Mouse (Mus musculus) gastrocnemius, postnatal 4 days (tissue): Measurements from ENCODE around the gene Rps6ka5. TPM values are rescaled to one million over a fixed set of nuclear protein-coding genes. Genes with fewer than 3 reads are reported as not detected.

ENCODE experiments used
- DNase-seq, 2 experiments: peaks; one replicate each; pipeline ENCODE4 v3.0.0; 2021 to 2022; ENCODE audit warnings: low spot score in 2 of 2, mixed read lengths in 2 of 2
- total RNA-seq, 2 experiments: library from RNA; stranded (reverse); gene quantifications; 2 replicates each; pipeline ENCODE4 v1.2.3; 2021

Gene Rps6ka5
- total RNA-seq, 2 experiments from 2014 or later = 11.0 to 14.1 TPM

DNA sequence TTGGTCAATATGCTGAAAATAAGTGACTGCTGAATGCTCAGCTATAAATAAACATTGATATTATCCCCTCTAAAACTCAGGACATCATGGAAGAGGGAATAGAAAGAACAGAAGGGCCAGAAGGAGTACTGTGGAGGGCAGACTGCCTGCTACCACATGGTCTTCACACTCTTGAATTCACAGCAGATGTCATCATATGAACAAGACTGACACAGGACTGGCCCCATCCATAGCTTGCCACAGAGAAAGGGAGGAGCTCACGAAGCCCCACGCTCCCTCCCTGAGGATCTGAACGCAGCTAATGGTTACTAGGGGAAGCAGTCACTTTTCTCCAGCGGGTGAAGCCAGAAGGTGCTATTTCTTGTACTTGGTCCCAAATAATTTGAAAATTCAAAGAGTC, 61.5 kb downstream of the Rps6ka5 start:
- no peak for DNase-seq

DNA sequence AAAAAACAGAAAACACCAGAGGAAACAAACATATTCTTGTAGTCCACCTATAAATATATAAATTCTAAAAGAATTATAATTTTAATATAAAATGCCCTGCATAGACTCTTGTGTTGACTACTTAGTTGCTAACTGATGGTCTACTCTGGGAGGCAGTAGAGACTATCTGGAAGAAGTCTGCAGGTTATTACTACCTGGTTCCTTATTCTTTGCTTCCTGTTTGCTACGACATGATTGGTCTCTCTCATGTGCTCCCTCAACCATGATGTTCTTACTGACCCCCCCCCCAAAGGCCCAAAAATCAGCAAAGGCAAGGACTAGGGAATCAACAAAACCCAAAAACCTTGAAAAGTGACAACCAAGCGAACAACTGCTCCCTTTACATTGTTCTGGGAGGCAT, 66.7 kb downstream of the Rps6ka5 start:
- DNase-seq = no peak

DNA sequence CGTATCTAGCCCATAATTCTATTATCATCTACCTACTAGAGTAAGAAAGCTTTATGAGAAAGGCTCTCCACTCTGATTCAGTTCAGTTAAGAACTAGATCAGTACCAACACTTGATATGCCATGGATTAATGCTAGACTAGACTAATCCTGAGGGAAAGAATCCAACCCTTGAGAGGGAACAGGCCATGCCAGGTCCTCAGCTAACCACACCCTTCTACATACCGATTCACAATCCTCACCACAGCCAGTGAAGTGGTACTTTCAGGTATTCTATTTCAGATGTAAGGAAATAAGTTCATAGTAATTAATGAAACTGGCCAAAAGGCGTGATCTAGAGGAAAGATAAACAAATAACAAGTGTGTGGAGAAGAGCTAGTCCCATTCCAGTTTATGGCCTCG, 70.8 kb downstream of the Rps6ka5 start:
- no peak for DNase-seq

DNA sequence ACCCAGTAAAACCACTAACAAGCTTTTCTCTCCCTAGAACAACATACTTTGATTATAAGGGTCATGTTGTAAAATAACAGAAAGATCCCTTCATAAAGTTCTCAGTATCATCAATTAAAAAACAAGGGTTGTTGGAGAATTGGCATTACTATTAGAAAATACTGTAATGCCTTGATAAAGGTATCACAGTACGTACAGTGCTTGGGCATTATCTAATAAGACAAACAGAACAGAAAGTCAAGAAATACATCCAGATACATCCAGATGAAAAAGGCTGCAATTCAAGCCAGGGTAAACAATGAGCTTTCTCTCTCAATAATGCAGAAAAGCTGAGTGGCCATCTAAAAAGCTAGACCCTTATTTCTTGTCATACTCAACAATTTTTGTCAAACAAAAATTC, 84.8 kb downstream of the Rps6ka5 start:
- DNase-seq = no peak

DNA sequence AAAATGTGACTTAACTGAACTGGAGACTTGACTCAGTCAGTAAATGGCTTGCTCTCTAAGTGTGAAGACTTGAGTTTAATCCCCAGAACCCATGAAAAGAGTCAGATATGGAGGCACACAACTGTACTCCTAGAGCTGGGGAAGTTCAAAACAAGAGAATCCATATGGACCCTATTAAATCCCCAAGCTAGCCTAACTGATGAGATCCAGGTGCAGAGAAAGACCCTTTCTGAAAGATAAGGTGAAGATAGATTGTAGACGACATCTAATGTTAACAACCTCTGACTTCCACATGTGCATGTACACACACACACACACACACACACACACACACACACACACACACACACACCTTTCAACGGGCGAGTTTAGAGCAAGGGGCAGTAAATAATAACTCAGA, 86.1 kb downstream of the Rps6ka5 start:
- DNase-seq = no peak

DNA sequence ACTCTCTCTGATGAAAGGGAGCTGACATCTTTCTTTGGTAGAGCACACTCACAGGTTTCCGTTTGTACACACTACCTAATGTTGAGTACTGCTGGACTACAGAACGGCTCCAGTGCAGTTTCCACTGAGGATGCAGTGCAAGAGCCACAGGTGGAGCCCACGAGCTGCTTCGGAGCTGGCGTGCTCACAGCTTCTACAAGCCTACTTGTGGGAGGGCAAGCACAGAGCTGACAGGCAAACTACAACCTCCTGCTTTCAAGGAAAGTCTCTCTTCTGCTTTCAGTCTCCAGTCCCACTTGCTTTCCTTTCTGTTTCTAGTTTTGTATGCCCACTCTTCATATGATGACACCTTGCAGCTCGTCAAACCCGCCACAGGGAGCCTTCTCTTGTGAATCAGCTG, 87.1 kb downstream of the Rps6ka5 start:
- DNase-seq = no peak

DNA sequence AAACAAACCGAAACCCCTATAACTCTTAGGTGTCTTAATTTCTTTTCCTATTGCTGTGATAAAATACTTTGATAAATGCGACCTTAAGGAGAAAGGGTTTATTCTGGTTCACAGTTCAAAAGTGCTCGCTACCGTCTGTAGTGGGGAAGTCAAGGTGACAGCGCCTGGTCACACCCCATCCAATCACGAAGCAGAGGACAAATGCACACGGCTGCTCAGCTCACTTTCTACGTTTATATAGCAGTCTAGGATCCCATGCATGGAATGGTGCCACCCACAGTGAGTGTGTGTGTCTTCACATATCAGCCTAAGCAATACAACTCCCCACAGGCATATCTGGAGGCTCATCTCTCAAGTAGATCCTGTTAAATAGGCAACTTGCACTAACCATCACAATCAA, 88.9 kb downstream of the Rps6ka5 start:
- no peak for DNase-seq

DNA sequence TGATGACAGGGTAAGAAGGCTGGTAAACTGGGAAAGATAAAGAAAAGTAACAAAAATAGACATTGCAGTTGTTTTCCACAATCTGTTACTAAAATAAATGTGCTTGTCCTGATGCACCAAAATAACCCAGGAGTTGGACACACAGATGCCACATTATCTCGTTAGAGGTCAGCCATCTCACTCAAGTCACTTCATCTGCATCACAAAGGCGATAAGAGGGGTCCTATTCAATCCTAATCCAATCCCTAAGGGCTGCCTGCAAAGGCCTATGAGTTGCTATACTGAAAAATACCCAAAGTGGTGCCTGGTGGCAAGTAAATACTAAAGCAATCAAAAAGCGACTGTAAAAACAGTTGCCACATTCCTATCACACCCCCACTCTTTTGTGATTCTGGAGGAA, 90.0 kb downstream of the Rps6ka5 start:
- DNase-seq = no peak

DNA sequence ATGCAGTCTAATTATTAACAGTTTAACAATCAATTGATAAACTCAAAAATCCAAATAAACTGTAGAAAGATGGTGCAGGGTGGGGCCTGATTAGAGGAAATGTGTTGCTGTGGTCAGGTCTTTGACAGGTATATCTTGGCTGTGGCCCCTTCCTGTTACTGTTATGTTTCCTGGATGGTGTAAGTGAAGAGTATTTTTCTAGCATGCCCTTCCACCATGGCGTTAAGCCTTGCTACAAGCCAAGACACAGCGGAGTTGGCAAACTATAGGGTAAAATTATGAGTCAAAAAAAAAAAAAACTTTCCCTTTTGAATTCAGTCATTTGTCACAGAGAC, 90.5 kb downstream of the Rps6ka5 start:
- no peak for DNase-seq

DNA sequence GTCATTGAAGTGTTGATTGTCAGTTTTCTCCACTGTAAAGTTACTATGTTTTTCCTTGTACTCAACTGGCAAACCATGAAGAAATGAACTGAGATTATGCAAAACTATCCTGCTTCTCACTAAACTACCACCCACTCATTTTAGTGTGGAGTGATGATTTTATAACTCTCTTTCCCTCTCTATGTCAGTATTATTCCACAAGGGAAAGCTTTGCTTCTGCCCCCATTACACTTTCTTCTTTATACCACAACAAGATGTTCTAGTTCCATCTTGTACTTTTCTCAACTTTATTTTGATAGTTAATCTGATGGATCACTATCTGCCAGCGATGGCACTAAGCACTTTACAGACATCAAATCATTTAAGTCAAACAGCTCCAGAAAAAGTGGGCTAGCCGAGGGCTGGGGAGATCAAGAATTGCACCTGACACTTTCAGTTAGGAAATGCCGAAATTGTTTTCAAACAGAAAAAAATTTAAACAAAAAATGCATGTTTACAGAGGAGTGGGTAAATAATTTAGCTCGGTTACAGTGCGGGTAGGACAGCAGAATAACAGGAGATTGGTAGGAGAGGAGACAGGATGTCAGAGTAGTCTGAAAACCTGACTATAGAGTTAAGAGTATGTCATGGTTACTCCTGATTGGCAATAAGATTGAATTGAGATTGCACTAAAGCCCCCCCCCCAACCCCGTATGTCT, 91.0 kb downstream of the Rps6ka5 start:
- no peak for DNase-seq

DNA sequence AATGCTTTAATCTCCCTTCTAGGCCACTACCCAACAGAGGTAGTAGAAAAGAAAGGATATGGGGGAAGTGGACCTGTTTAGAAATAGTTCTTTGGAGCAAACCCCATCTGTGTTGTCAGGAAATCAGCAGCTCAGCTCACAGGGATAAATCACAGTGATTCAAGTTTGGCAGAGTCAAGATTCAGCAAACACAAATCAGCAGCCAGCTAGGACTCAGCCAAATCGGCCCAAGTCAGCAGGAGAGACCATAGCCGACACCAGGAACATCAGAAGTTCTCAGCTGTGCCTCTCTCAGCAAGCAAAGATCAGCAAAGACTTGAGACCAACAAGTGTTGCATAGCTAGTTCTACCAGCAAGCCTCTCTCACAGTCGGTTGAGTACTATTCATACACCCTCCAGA, 93.6 kb downstream of the Rps6ka5 start:
- DNase-seq = no peak

DNA sequence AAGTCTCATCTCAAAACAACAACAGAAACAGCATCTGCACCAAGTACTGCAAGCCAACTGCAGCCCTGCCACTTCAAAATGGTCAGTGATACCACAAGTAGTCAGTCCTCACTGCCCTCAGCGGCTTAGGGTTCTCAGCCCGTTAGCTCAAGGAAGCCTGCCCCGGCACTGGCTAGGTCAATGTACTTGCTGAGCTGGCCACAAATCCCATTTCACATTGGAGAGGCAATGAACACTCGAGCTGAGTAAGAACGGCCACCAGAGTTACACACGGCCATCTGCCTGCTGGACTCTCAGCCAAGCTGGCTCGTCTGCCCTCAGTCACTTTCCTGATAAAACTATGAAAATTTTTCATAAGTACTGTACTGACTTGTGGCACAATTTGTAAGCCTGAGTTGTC, 95.5 kb downstream of the Rps6ka5 start:
- DNase-seq = no peak

DNA sequence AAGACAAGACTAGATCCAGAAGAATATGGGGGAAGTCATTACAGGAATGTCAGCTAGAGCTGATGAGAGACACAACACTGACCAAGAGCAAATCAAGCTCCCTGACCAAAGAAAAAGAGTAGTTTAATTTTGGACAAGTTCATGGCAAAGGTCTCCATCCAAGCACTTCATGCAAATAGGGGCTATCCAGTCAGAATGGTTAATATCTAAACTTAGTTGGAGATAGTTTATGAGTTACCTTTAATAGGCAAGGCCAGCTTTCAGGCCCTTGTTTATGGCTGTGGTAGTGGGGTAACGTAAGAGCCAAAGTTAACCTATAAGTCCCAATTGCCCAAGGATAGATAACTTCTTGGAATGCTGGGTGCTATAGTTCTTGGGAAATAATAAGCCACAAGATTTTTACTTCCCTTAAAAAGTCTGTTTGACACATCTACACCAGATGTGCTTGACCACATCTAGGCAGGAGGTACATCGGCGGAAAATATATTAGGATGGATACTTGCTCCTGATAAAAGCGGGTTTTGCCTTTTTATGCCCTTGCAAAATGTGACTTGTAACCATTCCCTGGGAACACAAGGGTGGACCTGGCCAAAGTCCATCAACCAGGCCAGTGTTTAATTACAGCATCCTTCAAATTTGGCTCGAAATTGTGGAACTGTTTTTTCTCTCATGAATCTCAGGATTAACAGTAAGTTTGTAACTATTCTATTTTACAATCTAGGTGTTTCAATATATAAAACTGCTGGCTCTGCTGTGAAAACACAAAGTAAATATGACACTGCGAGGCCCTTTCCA, 97.5 kb downstream of the Rps6ka5 start:
- DNase-seq = no peak

DNA sequence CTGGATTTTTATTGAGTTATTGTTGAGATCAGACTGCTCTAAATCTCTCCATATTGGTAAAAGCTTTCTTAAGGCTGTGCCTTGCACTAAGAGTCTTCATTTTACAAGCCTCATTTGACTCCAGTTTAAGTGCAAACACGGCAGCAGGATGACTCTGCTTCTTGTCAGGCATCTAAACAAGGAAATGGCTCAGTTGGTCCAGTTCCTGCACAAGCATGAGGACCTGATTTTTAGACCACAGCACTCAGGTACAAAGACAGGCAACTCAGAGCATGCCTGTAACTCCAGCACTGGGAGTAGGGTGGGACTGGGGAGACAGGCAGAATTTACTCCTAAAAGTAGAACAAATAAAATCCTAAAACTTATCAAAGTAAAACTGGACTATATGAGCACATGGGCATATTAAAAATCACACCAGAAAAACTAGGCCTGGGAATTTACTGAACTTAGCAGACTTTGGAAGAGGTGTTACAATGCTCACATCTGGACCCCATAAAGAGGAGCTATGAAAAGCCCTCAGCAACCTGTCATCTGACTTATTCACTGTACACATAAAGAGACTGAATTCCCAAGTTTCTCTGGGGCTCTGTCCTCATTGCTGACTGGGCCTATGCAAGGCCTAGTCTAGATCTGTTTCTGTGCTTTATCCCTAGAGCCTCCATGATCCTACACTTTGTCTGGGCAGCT, 99.6 kb downstream of the Rps6ka5 start:
- DNase-seq = no peak

DNA sequence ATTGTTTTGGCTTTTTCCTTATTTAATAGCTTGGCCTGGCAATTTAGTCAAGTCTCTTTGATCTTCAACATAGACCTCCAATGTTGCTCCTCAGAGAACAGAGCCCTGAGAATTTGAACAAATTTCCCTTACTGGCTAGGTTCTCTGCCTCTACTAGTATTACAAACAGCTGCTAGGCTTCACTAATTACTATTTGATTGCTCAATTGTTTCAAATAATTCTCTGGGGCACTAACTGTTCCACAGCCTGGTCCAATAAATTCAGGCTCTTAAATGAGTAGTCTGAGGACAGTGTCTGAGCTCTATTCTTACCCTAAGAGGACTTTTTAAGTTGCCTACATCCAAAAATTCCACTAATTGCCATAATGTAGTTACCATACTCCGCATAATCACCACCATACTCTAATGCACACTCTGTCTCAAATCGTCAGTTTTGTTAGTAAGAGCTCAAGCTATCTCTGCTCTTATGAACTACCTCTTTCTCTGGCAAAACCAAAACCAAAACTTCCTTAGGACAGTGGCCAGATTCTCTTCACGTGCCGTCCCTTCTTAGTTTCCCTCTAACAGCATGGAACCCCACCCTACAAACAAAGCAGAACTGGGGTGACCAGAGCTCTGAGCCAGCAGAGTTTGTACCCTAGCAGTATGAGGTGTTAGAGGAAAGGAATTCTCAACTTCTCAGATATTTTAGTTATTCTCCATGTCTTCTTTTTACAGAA, 100.4 kb downstream of the Rps6ka5 start:
- no peak for DNase-seq

DNA sequence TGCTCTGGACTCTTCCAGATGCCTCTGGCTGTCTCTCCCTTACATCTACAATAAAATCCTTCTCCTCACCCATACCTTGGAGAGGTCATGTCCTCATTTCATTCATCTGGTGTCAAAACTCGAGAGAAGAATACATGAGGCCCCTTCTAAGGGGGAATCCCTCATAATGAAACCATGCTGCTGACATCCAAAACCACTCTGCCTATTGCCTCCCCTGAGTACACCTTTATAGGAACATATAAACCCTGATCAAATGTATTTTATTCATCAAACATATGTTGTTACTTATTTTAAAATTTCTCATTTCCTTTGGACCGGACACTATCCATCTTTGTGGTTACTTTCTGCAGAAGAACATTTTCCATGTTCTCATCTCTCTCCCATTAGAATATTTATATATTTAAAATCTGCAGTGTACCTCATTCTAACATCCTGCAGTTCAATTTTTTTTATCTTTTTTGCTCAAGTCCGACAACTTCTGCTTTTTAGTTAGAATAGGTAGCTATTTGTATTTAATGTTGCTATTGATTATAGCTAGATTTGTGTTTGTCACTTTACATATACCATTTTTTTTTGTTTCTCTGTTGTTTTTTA, 101.8 kb downstream of the Rps6ka5 start:
- no peak for DNase-seq

DNA sequence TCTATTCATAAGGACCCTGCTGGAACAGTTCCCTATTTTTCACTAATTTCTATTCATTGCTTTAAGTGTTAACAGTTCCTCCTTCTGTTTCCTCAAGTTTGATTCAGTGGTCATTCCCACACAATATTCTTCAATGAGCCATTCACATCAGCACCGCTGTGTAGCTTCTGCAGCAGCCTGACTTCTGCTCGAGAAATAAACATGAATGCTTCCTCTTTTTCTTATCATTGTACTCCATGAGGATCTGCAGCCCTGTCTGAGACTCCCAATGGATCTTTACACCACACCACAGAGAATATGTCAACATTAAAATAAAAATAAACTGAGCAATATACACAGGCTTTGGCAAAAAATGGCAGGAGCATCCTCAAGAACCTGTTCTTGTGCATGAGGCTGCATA, 111.5 kb downstream of the Rps6ka5 start:
- DNase-seq = no peak

DNA sequence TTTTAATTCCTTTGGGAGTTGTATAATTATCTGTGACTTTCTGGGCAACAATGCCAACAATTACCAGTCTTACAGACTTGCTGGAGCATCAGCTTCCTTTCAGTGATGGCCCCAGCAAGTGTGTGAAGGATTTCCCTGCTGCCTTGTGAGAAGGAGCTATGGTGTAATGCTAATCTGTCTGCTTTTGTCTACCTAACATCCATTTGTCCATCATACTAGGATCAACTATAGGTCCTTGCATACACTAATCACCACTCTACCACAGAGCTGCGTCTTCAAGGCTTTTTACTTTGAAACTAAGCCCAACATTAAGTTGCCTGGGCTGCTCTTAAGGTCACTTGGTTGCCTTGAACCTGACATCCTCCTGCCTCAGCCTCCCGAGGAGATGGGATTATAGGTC, 112.9 kb downstream of the Rps6ka5 start:
- DNase-seq = no peak

DNA sequence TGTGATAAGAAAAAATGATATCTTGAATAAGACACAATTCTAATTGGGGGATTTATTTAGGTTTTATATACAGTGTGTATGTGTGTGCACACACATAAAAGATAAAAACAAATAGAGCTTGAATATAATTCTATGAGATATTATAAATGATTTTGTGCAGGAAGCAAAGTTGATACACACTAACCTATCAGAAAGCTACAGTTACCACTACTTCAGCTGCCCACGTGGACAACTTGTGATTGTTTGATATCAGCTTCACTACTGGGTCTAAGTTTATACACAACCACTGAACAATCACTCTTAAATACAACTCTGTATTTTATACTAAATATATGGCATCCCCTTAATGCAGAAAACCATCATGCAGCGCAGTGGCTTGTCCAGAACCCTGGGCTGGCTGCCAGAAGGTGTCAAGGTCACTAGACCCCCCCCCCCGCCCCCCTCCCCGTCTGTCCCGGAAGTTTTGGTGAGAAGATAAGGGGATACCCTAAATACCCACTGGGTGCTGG, 113.5 kb downstream of the Rps6ka5 start:
- no peak for DNase-seq

DNA sequence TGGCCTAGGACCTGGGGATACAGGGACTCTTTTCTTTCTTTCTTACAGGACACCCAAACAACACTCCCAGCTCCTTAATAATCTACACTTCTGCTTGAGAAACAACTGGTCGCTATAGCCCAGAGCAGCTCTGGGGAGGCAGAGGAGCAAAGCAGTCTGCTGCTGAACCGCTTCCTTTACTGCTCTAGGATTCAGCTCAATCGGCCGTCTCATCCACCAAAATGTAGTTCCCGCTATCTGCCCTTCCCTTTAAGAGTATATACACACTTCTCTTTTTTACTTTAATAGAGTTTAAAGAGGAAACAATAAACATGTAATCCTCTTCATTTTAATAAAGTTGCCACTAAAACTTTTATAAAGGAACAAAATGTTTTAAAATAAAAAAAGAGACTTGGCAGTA, 117.0 kb downstream of the Rps6ka5 start:
- DNase-seq = no peak

DNA sequence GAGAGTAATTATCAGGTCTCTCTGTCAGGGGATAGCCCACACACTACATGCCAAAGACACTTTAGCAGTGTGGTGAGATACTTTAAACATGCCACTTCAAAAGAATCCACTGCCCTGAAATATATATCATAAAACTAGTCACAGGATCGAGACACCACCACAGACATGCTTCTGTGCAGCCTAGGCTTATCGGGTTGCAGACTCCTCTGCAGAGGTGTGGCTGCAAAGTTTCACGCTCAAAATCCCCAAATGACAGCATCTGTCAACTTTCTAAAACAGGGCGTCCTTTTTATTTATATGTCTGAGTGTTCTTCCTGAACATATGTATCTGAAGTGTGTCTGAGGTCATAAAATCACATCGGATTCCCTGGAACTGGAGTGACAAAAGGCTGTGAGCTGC, 117.7 kb downstream of the Rps6ka5 start:
- no peak for DNase-seq
